Mouse (Mus musculus): Measurements from ENCODE around the gene Fuom.
"Not testable (repeated sequence)": the region's sequence is repeated elsewhere in the genome, so short reads cannot be mapped to it uniquely, and the experiment has no call there.

The Fuom gene

DNA sequence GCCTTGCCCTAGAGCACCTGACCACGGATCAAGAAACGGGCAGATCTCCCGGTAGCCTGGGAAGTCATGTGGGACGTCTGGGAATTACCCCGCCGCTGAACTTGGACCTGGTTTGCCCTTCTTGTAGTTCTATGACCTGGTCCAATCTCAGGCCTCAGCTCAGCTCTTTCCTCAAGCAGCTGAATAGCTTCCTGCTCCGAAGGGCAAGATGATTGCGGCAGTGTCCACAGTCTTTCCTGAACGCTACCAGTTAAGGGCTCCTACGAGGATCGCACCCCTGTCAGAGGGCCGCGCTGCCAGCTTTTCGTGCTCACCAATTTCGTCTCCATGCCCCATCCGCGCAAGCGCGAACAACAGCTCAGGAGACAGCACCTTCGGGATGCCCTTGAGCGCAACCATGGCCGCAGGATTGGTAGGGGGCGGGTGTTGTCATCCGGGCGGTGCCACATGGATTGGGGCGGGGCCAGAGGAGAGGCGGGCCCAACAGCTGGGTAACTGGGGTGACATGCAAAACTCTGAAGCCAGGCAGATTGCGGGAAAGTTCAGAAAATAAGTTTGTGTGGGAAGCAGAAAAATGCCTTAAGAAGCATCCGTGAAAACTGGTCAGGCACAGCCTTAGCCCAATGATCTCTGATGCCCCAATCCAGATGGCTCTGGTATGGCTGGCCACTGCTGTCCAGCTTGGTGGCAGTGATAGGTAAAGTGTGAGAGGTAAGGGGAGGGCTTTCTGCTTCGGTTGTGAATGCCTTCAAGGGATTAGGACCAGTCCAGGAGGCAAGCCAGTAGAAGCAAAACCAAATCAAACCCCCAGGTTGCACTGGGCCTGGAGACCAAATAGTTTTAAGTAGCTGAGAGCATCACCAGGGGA lies at the start of gene Fuom:
Gene Fuom (minus strand): TSS at position 449 of the 868 bp plus-strand sequence.
- DNase-seq = peak; percentile 93 to 94

GRCm38 (mm10) chr7:140144550-140144949 lies 42.3 kb upstream of the Fuom start:
- no peak for DNase-seq

DNA sequence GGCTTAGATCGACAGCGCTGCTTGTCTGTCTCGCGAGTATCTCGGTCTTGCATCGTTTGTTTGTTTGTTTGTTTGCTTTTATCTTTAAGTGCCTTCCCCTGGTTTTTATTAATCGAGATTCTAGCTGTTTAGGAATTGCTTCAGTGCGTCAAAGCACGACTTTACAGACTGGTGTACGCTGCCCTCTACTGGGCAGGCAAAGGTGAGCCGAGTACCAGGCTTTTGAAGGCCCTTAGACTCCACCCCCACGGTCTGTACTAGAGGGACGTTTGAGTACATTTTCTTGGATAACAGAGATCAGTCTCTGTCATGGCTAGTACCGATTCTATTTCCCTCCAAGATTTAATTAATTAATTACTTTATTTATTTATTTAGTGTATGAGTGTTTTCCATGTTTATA lies 39.1 kb upstream of the Fuom start:
- peak; percentile 73 to 85 for DNase-seq

- no peak for DNase-seq
These were observed 35.7 kb upstream of the Fuom start for GRCm38 (mm10) chr7:140138021-140138310.

DNA sequence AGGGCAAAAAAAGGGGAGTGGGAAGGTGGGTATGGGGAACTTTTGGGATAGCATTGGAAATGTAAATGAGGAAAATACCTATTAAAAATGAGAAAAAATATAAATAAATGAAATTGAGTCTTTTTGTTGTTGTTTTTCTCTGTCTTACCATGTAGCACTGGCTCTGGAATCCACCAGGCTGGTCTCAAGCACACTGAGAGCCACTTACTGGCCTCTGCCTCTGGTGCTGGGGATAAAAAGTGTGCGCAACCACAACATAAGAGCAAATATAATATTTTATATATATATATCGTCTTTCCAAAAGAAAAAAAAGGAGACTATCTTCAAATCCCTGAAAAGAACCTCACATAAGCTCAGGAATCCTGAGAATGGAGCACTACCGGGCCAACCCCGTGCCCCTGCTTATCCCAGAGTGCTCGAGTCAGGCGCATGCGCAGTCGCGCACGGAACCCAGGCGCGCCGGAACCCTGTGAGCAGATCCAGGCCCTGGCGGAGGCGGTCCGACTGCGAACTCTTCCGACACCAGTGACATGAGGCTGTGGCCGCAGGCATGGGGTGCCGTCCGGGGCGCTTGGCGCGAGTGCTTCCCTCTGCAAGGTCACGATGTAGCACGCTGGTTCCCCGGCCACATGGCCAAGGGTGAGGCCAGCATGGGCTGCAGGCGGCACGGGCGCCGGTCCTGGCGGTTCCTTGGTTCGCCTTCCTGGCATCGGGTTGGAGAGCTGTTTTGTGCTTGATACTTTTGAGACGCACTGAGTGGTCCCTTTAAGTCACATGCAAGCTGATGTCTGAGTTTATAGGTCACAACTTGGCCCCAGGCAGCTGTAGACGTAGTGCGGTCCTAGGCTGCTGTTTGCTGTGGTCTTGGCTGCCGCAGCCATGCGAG lies 35.1 kb upstream of the Fuom start, which contains the start of gene Mtg1:
Gene Mtg1 (plus strand): TSS at position 430 of the 886 bp plus-strand sequence.
- DNase-seq = peak; percentile 95 to 97

DNA sequence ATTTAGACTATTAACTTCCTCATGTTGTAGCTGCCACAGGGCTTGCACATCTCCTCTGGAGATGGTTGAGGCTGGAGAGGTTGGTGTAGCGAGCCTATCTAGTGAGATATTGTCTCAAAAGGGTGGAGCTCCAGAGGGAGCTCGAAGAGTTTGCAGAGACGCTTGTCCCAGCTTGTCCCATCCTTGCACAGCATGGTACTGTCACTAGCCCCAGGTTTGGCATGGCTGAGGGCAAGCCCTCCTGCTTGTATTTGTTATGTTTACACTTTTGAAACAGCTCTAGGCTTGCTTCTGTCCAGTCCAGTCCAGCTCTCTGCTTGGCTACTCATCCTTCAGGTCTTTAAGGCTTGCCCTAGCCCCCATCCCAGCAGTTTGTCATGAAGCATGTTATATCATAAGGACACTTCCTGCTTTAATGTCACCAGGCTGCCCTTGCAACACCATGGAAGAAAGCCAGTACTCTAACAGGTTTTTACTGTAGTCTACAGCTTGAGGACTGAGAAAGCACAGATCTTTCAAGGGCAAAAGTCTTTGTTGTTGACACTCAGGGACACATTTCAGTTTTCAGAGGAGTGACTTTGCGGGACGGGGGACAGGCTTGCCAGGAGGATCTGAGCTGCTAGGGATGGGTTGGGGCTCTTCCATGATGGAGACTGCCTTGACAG lies 33.0 kb upstream of the Fuom start:
- no peak for DNase-seq

DNA sequence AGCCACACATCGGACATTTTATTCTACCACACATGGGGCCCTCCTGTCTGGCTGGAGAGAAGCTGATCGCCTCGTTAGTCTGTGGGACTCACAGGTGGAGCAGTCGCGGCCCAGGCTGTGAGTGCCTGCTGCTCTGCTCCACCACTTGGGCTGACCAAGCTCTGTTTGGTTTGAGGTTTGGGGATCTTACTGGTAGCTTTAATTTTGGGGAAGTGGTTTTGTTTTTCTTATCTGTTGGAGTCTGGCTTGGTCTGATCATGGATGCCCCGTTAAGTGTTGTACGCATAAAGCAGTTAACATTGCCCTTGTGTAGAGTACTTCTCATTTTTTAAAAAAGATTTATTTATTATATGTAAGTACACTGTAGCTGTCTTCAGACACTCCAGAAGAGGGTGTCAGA lies 31.8 kb upstream of the Fuom start:
- not testable (repeated sequence) for DNase-seq

DNA sequence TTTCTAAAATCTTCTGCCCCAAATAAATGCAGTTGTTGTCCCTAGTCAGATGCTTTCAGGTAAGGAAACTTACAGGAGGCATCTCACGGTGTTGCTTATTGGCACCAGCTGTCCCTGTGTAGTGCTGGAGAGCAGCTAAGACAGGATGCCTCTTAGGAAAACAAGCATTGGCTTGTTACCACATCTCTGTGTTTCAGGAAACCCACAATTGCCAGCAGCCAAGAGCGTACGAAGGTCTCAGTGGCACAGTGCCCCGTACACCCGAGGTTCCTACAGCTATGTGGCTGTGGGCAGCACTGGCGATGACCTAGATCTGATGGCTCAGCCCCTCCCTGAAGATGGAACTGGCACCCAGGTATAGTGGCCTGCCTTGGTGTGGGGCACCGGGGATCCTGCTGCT lies 29.9 kb upstream of the Fuom start:
- DNase-seq = not testable (repeated sequence)

GRCm38 (mm10) chr7:140127911-140128310 lies 25.7 kb upstream of the Fuom start:
- no peak for DNase-seq

DNA sequence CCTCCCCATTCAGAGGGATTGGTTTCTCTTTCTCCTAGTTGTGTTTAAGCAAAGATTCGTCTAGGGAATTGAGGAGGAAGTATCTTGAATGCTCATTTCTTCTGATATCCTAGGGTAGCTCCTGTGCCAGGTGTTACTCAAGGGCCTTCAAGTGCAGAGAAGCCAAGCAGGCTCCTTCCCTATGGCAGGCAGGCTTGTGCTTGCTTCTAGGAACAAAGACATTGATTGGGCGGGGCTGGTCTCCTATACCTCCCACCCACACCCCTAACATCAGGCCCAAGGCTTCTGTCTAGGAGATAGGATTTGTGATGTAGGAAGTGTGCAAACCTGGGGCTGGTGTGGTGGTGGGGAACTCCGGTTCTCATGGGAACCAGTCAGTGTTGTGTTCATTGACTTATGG lies 24.7 kb upstream of the Fuom start:
- DNase-seq = no peak

GRCm38 (mm10) chr7:140126022-140126350 lies 23.7 kb upstream of the Fuom start:
- DNase-seq = no peak

- peak; percentile 97 to 99 for DNase-seq
These were observed 23.2 kb upstream of the Fuom start for GRCm38 (mm10) chr7:140125278-140126021.

DNA sequence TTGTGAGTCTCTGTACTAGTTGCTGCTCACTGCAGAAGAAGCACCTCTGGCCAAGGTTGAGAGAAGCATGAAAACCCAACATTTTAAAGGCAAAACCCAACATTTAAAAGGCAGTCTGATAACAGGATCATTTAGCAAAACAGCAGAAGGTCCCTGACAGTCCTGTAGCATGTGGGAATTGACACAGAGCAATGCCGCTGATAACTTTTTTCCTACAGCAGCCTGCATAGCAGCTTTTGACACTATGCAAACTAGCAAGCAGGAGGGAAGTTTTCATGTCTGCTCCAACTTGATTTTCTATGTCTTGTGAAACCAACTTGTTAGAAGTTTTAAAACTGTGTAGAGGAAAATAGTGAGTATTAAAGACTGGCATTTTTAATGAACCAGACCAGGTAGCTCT lies 22.1 kb upstream of the Fuom start:
- no peak for DNase-seq

DNA sequence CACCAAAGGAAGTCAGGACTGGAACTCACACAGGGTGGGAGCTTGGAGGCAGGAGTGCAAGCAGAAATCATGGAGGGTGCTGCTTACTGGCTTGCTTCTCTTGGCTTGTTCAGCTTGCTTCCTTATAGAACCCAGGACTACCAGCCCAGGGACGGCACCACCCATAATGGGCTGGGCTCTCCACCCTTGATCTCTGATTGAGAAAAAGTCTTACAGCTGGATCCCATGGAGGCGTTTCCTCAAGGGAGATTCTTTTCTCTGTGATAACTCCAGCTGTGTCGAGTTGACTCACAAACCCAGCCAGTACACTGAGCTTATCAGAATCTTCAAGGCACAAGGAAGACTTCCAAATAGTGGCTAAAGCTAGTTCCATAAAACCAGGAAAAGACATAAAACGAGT lies 20.5 kb upstream of the Fuom start:
- no peak for DNase-seq

DNA sequence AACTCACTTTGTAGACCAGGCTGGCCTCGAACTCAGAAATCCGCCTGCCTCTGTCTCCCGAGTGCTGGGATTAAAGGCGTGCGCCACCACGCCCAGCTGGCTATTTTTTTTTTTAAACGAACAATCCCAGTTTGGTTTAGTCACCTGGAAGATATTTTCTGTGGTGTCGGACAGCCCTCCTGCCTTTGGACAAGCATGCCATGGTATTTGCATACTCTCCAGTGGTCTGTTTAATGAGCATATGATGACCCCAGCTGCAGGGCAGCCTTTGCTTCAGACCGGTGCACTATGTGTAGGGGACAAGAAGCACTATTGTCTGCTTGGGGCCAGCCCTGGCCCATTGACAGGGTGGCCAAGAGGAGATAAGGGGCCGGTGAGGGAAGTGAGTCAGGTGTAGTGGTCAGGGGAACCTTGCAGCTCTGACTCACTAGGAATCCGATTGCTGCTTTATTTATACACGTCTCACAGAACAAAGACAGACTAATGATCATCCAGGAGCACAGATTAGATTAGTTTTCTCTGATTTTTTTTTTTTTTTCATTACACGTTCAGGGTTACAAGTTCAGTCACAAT lies 19.2 kb upstream of the Fuom start:
- no peak for DNase-seq

GRCm38 (mm10) chr7:140120484-140120883 lies 18.2 kb upstream of the Fuom start:
- DNase-seq = no peak

- peak; percentile 95 to 96 for DNase-seq
These were observed 14.3 kb upstream of the Fuom start, which contains the start of gene Echs1 for GRCm38 (mm10) chr7:140116329-140117054. TSS of gene Echs1 (minus strand) at chr7:140116476.

- DNase-seq = peak; percentile 74 to 87
These were observed 13.5 kb upstream of the Fuom start, which contains the start of gene Paox for GRCm38 (mm10) chr7:140115583-140116328. TSS of gene Paox (plus strand) at chr7:140115799.

DNA sequence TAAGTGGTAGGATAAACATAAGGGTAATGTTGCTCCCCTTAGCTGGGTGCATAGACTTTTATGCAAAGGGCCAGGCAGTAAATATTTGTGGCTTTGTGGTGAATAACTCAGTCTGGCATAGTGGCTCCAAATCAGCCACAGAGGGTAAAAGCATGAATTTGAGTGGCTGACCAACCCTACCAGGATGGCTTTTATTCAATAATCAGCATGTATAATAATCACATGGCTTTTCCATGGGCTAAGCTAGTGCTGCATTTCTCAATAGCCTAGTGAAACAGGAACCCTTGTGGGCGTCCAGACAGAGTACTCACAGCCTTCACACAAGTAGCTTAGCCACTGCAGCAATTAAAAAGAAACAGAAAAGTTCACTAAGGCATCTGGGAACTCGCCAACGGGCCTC lies 9.7 kb upstream of the Fuom start:
- DNase-seq = no peak

DNA sequence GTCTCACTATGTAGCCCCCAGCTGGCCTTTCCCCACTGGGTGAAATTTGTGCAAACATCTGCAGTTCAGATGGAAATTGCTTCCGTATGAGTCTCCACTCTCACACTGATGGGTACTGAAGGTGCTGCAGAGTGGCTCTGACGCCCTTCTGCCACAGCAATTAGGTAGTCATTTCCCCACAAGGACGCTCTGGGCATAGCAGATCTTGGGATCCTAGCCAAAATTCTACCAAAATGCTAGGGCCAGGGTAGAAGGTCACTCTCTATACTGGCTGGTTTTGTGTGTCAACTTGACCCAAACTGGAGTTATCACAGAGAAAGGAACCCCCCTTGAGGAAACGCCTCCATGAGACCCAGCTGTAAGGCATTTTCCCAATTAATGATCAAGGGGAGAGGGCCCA lies 1.8 kb upstream of the Fuom start:
- no peak for DNase-seq

DNA sequence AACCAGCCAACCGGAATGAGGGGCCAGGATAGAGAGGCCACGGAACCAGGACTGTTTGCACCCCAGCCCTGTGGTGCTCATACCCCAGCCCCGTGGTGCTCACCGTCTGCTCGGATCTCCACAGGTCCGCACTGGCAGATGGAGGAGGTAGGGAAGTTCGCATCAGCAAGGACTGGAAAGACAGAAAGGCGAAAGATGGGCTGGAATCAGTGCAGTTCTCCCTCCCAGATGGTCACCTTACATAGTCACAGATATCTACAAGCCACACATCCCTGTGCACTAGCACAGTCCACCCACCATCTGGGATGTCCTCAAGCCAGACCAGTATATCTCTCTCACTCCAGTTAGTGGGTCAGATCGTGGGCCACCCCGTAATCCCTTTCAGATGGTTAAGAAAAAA lies 743 bp downstream of the Fuom start:
- no peak for DNase-seq

Data from kidney, postnatal 36 days (tissue).